Mouse (Mus musculus): ENCODE results near the gene Sgms1.

- TF ChIP-seq GATA1 (IDR thresholded peaks at IDR 0.05; ENCODE audit: borderline replicate concordance, low read length) = no peak
- no peak for TF ChIP-seq FLI1 (IDR thresholded peaks at IDR 0.05; ENCODE audit: low read length)
These were observed 602 bp upstream of the Sgms1 start for GRCm38 (mm10) chr19:32390116-32390515.
